26 mouse cellular contexts compared by ENCODE assay signal in genomic region chr2:172698961-172699360, GRCm38 (mm10).
A peak's percentile ranks its signal among the peaks of the same experiment; 100 is the strongest.
DNase-seq lines count a peak whose midpoint lies in the region; ATAC-seq and TF ChIP-seq lines count a peak whose summit lies in the region.
"Had no signal": no experiment of that assay in that cellular context is flagged by ENCODE, and none has a peak within 500 bp of the region (broad histone marks: within the 10 kb centered on the region; RNA-seq: fewer than 3 reads in every experiment).

No protein-coding gene starts in this region.

- DNase-seq in forebrain, embryonic 11.5 days (ENCODE audit: low spot score), result peak; percentile 65
- no peak for DNase-seq in forebrain, postnatal 0 days
- peak; percentile 74 for DNase-seq in brain, embryonic 14.5 days (ENCODE audit: low read depth)
- DNase-seq in limb, embryonic 10.5 days (ENCODE audit: low spot score), result no peak
- DNase-seq in left cerebral cortex, adult 11 months (ENCODE audit: low spot score), result no peak
- DNase-seq: adrenal gland, postnatal 14 days; B cell, adult 2 months; cerebellum, adult 11-12 months; cerebellum, adult 8-10 months; cerebellum, postnatal 10 days; cerebellum, postnatal 36 days; embryo, embryonic 11 days; gastrocnemius, postnatal 25 days; heart, adult 18-20 months; kidney, adult 11 months had no signal

- no peak for TF ChIP-seq CTCF in forebrain, postnatal 0 days (IDR thresholded peaks at IDR 0.05; ENCODE audit: low read depth)
- TF ChIP-seq CTCF in brain, embryonic 14.5 days (IDR thresholded peaks at IDR 0.05; ENCODE audit: borderline replicate concordance, extremely low read depth, insufficient read depth, insufficient read length), result no peak

- H3K4me2 ChIP-seq in forebrain, embryonic 11.5 days (ENCODE audit: low read depth, low read length, severe bottlenecking), result no peak overlapping the region
- no peak overlapping the region for H3K4me2 ChIP-seq in forebrain, postnatal 0 days (ENCODE audit: low read depth)
- no peak overlapping the region for H3K4me2 ChIP-seq in forebrain, embryonic 13.5 days
- H3K4me2 ChIP-seq: embryonic facial prominence, embryonic 13.5 days; heart, embryonic 11.5 days; hindbrain, embryonic 12.5 days; intestine, embryonic 15.5 days had no signal

- peak; percentile 75 for ATAC-seq in forebrain, embryonic 11.5 days (replicated peaks; ENCODE audit: low FRiP score)
- ATAC-seq in forebrain, postnatal 0 days, result no peak
- ATAC-seq in forebrain, embryonic 13.5 days, result peak; percentile 53; the same call in 1 of the 2 replicates
- no peak for ATAC-seq in frontal cortex, adult (ENCODE audit: low TSS enrichment)
- ATAC-seq: hindbrain, embryonic 16.5 days; Patski had no signal

- WGBS in forebrain, embryonic 11.5 days, result 22% methylated on average over 6 of the region's 6 CpGs
- 22% methylated on average over 6 of the region's 6 CpGs for WGBS in forebrain, postnatal 0 days
- 18% methylated on average over 6 of the region's 6 CpGs for WGBS in forebrain, embryonic 13.5 days
- 73% methylated on average over 6 of the region's 6 CpGs for WGBS in limb, embryonic 10.5 days

- no peaks in the 10 kb centered on the region for H3K36me3 ChIP-seq in forebrain, embryonic 11.5 days (ENCODE audit: control insufficient read depth, insufficient read depth, low read length)
- H3K36me3 ChIP-seq in forebrain, postnatal 0 days (ENCODE audit: insufficient read depth), result no peaks in the 10 kb centered on the region
- H3K36me3 ChIP-seq in forebrain, embryonic 13.5 days (ENCODE audit: poor library complexity, severe bottlenecking), result no peaks in the 10 kb centered on the region
- no peaks in the 10 kb centered on the region for H3K36me3 ChIP-seq in limb, embryonic 10.5 days
- H3K36me3 ChIP-seq: embryonic facial prominence, embryonic 10.5 days; embryonic facial prominence, embryonic 13.5 days; G1E; hindbrain, embryonic 12.5 days; intestine, embryonic 15.5 days had no signal

- no peak for TF ChIP-seq POLR2A in brain, embryonic 14.5 days (IDR thresholded peaks at IDR 0.05; ENCODE audit: borderline replicate concordance, extremely low read depth, insufficient read depth, insufficient read length, poor library complexity, severe bottlenecking)

- no peak overlapping the region for H3K4me3 ChIP-seq in forebrain, embryonic 11.5 days (ENCODE audit: low read depth, low read length)
- H3K4me3 ChIP-seq in forebrain, postnatal 0 days (ENCODE audit: low read depth, low read length), result no peak overlapping the region
- H3K4me3 ChIP-seq in forebrain, embryonic 13.5 days, result no peak overlapping the region
- no peak overlapping the region for H3K4me3 ChIP-seq in limb, embryonic 10.5 days
- H3K4me3 ChIP-seq: embryonic facial prominence, embryonic 10.5 days; embryonic facial prominence, embryonic 13.5 days; erythroblast, embryonic 14.5 days; hindbrain, embryonic 12.5 days; intestine, embryonic 15.5 days had no signal

- H3K27me3 ChIP-seq in forebrain, embryonic 11.5 days (ENCODE audit: control insufficient read depth, insufficient read depth, low read length), result no peaks in the 10 kb centered on the region
- no peaks in the 10 kb centered on the region for H3K27me3 ChIP-seq in forebrain, postnatal 0 days (ENCODE audit: insufficient read depth, low read length)
- H3K27me3 ChIP-seq in forebrain, embryonic 13.5 days, result no peaks in the 10 kb centered on the region
- H3K27me3 ChIP-seq in limb, embryonic 10.5 days (ENCODE audit: low read depth, poor library complexity, severe bottlenecking), result no peaks in the 10 kb centered on the region
- H3K27me3 ChIP-seq: embryonic facial prominence, embryonic 13.5 days; intestine, embryonic 15.5 days; Patski had no signal

- peak overlapping the region; percentile 8; the same call in 1 of the 2 replicates for H3K9ac ChIP-seq in forebrain, embryonic 11.5 days (ENCODE audit: low read length)
- H3K9ac ChIP-seq in forebrain, postnatal 0 days, result no peak overlapping the region
- H3K9ac ChIP-seq in forebrain, embryonic 13.5 days, result no peak overlapping the region
- H3K9ac ChIP-seq: embryonic facial prominence, embryonic 13.5 days; hindbrain, embryonic 12.5 days; intestine, embryonic 15.5 days had no signal

- H3K4me1 ChIP-seq in forebrain, embryonic 11.5 days (replicated peaks; ENCODE audit: control insufficient read depth, insufficient read depth, low read length), result peaks cover 10% of the 10 kb centered on the region
- no peaks in the 10 kb centered on the region for H3K4me1 ChIP-seq in forebrain, postnatal 0 days (ENCODE audit: insufficient read depth)
- H3K4me1 ChIP-seq in forebrain, embryonic 13.5 days, result peaks cover 13% of the 10 kb centered on the region; the same call in 1 of the 2 replicates
- peaks cover 31% of the 10 kb centered on the region for H3K4me1 ChIP-seq in limb, embryonic 10.5 days
- H3K4me1 ChIP-seq: embryonic facial prominence, embryonic 13.5 days; intestine, embryonic 15.5 days had no signal

- H3K9me3 ChIP-seq in forebrain, embryonic 11.5 days (ENCODE audit: control insufficient read depth, low read length), result no peaks in the 10 kb centered on the region
- no peaks in the 10 kb centered on the region for H3K9me3 ChIP-seq in forebrain, postnatal 0 days (ENCODE audit: low read length)
- H3K9me3 ChIP-seq in forebrain, embryonic 13.5 days (replicated peaks), result no peaks in the 10 kb centered on the region
- no peaks in the 10 kb centered on the region for H3K9me3 ChIP-seq in limb, embryonic 10.5 days (replicated peaks)
- H3K9me3 ChIP-seq: embryonic facial prominence, embryonic 10.5 days; embryonic facial prominence, embryonic 13.5 days; hindbrain, embryonic 12.5 days; intestine, embryonic 15.5 days had no signal

- peak overlapping the region; percentile 41; the same call in 1 of the 2 replicates for H3K27ac ChIP-seq in forebrain, embryonic 11.5 days (ENCODE audit: low read depth, low read length)
- H3K27ac ChIP-seq in forebrain, postnatal 0 days (ENCODE audit: low read depth, low read length), result no peak overlapping the region
- H3K27ac ChIP-seq in forebrain, embryonic 13.5 days, result no peak overlapping the region
- H3K27ac ChIP-seq in limb, embryonic 10.5 days, result peak overlapping the region; percentile 53; the same call in 1 of the 2 replicates
- H3K27ac ChIP-seq: embryonic facial prominence, embryonic 13.5 days; hindbrain, embryonic 12.5 days; intestine, embryonic 15.5 days had no signal

Comparison
In these comparisons a context has a peak if more than half of its experiments do, and no peak if none do; other contexts are left out.
1. ATAC-seq: peak in forebrain, embryonic 11.5 days (single experiment) and forebrain, embryonic 13.5 days (single experiment); none in forebrain, postnatal 0 days (single experiment) and frontal cortex, adult (single experiment).
2. DNase-seq: peak in forebrain, embryonic 11.5 days (single experiment) and brain, embryonic 14.5 days (single experiment); none in forebrain, postnatal 0 days (single experiment), limb, embryonic 10.5 days (single experiment) and left cerebral cortex, adult 11 months (single experiment).
3. H3K27ac ChIP-seq: peak in forebrain, embryonic 11.5 days (single experiment) and limb, embryonic 10.5 days (single experiment); none in forebrain, postnatal 0 days (single experiment) and forebrain, embryonic 13.5 days (single experiment).